Mouse (Mus musculus): Measurements from ENCODE around the gene Pde4a. TPM values are rescaled to one million over a fixed set of nuclear protein-coding genes. Genes with fewer than 3 reads are reported as not detected.
A peak's percentile ranks its signal among the peaks of the same experiment; 100 is the strongest.

Gene Pde4a
- polyA plus RNA-seq, 1 experiment from 2014 or later, result 5.3 TPM

- H3K9me3 ChIP-seq (ENCODE audit: control insufficient read depth, low read length), result no peaks in the 10 kb centered on the region
- peaks cover 36% of the 10 kb centered on the region for H3K4me1 ChIP-seq (ENCODE audit: control insufficient read depth, insufficient read depth, low read length)
- 37% methylated on average over 10 of the region's 10 CpGs for WGBS
- H3K4me2 ChIP-seq (ENCODE audit: low read depth, severe bottlenecking), result peak overlapping the region; percentile 39
- ATAC-seq (ENCODE audit: insufficient number of reproducible peaks, low FRiP score, low TSS enrichment, low read depth), result no peak
- H3K36me3 ChIP-seq (ENCODE audit: control insufficient read depth, insufficient read depth, low read length), result no peaks in the 10 kb centered on the region
- peak overlapping the region; percentile 17; the same call in 1 of the 2 replicates for H3K4me3 ChIP-seq (ENCODE audit: low read depth, low read length)
- H3K9ac ChIP-seq (ENCODE audit: low read length), result peak overlapping the region; percentile 8
- peaks cover 39% of the 10 kb centered on the region for H3K27me3 ChIP-seq (ENCODE audit: control insufficient read depth, insufficient read depth, low read length)
- no peak for DNase-seq (ENCODE audit: low spot score)
- peak overlapping the region; percentile 66; the same call in 1 of the 2 replicates for H3K27ac ChIP-seq (replicated peaks; ENCODE audit: low read depth, low read length)
Observed at GRCm38 (mm10) chr9:21167140-21168097, 1.9 kb downstream of the Pde4a start.

GRCm38 (mm10) chr9:21168161-21169123, 2.9 kb downstream of the Pde4a start:
- peaks cover 36% of the 10 kb centered on the region for H3K4me1 ChIP-seq (ENCODE audit: control insufficient read depth, insufficient read depth, low read length)
- peaks cover 32% of the 10 kb centered on the region for H3K27me3 ChIP-seq (ENCODE audit: control insufficient read depth, insufficient read depth, low read length)
- no peaks in the 10 kb centered on the region for H3K9me3 ChIP-seq (ENCODE audit: control insufficient read depth, low read length)
- H3K4me2 ChIP-seq (ENCODE audit: low read depth, severe bottlenecking), result peak overlapping the region; percentile 39
- peak; percentile 40 for ATAC-seq (ENCODE audit: insufficient number of reproducible peaks, low FRiP score, low TSS enrichment, low read depth)
- peak overlapping the region; percentile 66 for H3K27ac ChIP-seq (replicated peaks; ENCODE audit: low read depth, low read length)
- no peaks in the 10 kb centered on the region for H3K36me3 ChIP-seq (ENCODE audit: control insufficient read depth, insufficient read depth, low read length)
- WGBS, result 6% methylated on average over 30 of the region's 30 CpGs
- H3K9ac ChIP-seq (ENCODE audit: low read length), result peak overlapping the region; percentile 8
- DNase-seq (ENCODE audit: low spot score), result peak; percentile 89
- H3K4me3 ChIP-seq (ENCODE audit: low read depth, low read length), result peak overlapping the region; percentile 17

GRCm38 (mm10) chr9:21169157-21169556, 3.6 kb downstream of the Pde4a start:
- Histone ChIP-seq H3K27ac (replicated peaks; ENCODE audit: low read depth, low read length) (no peak overlapping the region), H3K4me3 (ENCODE audit: low read depth, low read length) (no peak overlapping the region), H3K9me3 (ENCODE audit: control insufficient read depth, low read length) (no peaks in the 10 kb centered on the region), H3K4me1 (ENCODE audit: control insufficient read depth, insufficient read depth, low read length) (peaks cover 36% of the 10 kb centered on the region), H3K27me3 (ENCODE audit: control insufficient read depth, insufficient read depth, low read length) (peaks cover 25% of the 10 kb centered on the region), H3K4me2 (ENCODE audit: low read depth, severe bottlenecking) (no peak overlapping the region), H3K36me3 (ENCODE audit: control insufficient read depth, insufficient read depth, low read length) (no peaks in the 10 kb centered on the region), H3K9ac (ENCODE audit: low read length) (no peak overlapping the region)
- 0 out of 2 replicates have a peak, but pooled peaks have one; percentile 2 for ATAC-seq (ENCODE audit: insufficient number of reproducible peaks, low FRiP score, low TSS enrichment, low read depth)
- no peak for DNase-seq (ENCODE audit: low spot score)
- 71% methylated on average over 1 of the region's 1 CpGs for WGBS

GRCm38 (mm10) chr9:21172364-21172763, 6.8 kb downstream of the Pde4a start:
- Histone ChIP-seq H3K27ac (replicated peaks; ENCODE audit: low read depth, low read length) (no peak overlapping the region), H3K27me3 (ENCODE audit: control insufficient read depth, insufficient read depth, low read length) (no peaks in the 10 kb centered on the region)

GRCm38 (mm10) chr9:21180402-21180801, 14.9 kb downstream of the Pde4a start:
- H3K27me3 ChIP-seq (ENCODE audit: control insufficient read depth, insufficient read depth, low read length), result peaks cover 5% of the 10 kb centered on the region; the same call in 1 of the 2 replicates
- H3K27ac ChIP-seq (replicated peaks; ENCODE audit: low read depth, low read length), result no peak overlapping the region

More at GRCm38 (mm10) chr9:21172364-21172763, 6.8 kb downstream of the Pde4a start:
- H3K4me2 ChIP-seq (ENCODE audit: low read depth, severe bottlenecking), result no peak overlapping the region
- ATAC-seq (ENCODE audit: insufficient number of reproducible peaks, low FRiP score, low TSS enrichment, low read depth), result no peak
- H3K36me3 ChIP-seq (ENCODE audit: control insufficient read depth, insufficient read depth, low read length), result no peaks in the 10 kb centered on the region
- no peak for DNase-seq (ENCODE audit: low spot score)
- H3K9ac ChIP-seq (ENCODE audit: low read length), result no peak overlapping the region
- H3K9me3 ChIP-seq (ENCODE audit: control insufficient read depth, low read length), result no peaks in the 10 kb centered on the region
- H3K4me3 ChIP-seq (ENCODE audit: low read depth, low read length), result no peak overlapping the region
- 82% methylated on average over 6 of the region's 6 CpGs for WGBS
- H3K4me1 ChIP-seq (ENCODE audit: control insufficient read depth, insufficient read depth, low read length), result peaks cover 14% of the 10 kb centered on the region

GRCm38 (mm10) chr9:21180841-21181240, 15.3 kb downstream of the Pde4a start:
- no peak overlapping the region for H3K27ac ChIP-seq (replicated peaks; ENCODE audit: low read depth, low read length)
- H3K4me3 ChIP-seq (ENCODE audit: low read depth, low read length), result no peak overlapping the region
- H3K36me3 ChIP-seq (ENCODE audit: control insufficient read depth, insufficient read depth, low read length), result no peaks in the 10 kb centered on the region
- peaks cover 5% of the 10 kb centered on the region; the same call in 1 of the 2 replicates for H3K27me3 ChIP-seq (ENCODE audit: control insufficient read depth, insufficient read depth, low read length)
- no peak overlapping the region for H3K4me2 ChIP-seq (ENCODE audit: low read depth, severe bottlenecking)
- WGBS, result 54% methylated on average over 1 of the region's 1 CpGs
- ATAC-seq (ENCODE audit: insufficient number of reproducible peaks, low FRiP score, low TSS enrichment, low read depth) (no peak), DNase-seq (ENCODE audit: low spot score) (no peak)
- H3K9me3 ChIP-seq (ENCODE audit: control insufficient read depth, low read length), result no peaks in the 10 kb centered on the region
- H3K9ac ChIP-seq (ENCODE audit: low read length), result no peak overlapping the region
- H3K4me1 ChIP-seq (ENCODE audit: control insufficient read depth, insufficient read depth, low read length), result peaks cover 2% of the 10 kb centered on the region; the same call in 1 of the 2 replicates

More at GRCm38 (mm10) chr9:21180402-21180801, 14.9 kb downstream of the Pde4a start:
- Histone ChIP-seq H3K9me3 (ENCODE audit: control insufficient read depth, low read length) (no peaks in the 10 kb centered on the region), H3K4me3 (ENCODE audit: low read depth, low read length) (no peak overlapping the region), H3K9ac (ENCODE audit: low read length) (no peak overlapping the region), H3K4me2 (ENCODE audit: low read depth, severe bottlenecking) (no peak overlapping the region), H3K36me3 (ENCODE audit: control insufficient read depth, insufficient read depth, low read length) (no peaks in the 10 kb centered on the region), H3K4me1 (ENCODE audit: control insufficient read depth, insufficient read depth, low read length) (peaks cover 2% of the 10 kb centered on the region; the same call in 1 of the 2 replicates)
- DNase-seq (ENCODE audit: low spot score), result no peak
- ATAC-seq (ENCODE audit: insufficient number of reproducible peaks, low FRiP score, low TSS enrichment, low read depth), result no peak
- WGBS, result 49% methylated on average over 4 of the region's 4 CpGs

GRCm38 (mm10) chr9:21181421-21182220, 16.1 kb downstream of the Pde4a start:
- Histone ChIP-seq H3K27me3 (ENCODE audit: control insufficient read depth, insufficient read depth, low read length) (peaks cover 5% of the 10 kb centered on the region; the same call in 1 of the 2 replicates), H3K4me2 (ENCODE audit: low read depth, severe bottlenecking) (peak overlapping the region; percentile 41; the same call in 1 of the 2 replicates), H3K4me3 (ENCODE audit: low read depth, low read length) (peak overlapping the region; percentile 21), H3K27ac (replicated peaks; ENCODE audit: low read depth, low read length) (no peak overlapping the region), H3K4me1 (ENCODE audit: control insufficient read depth, insufficient read depth, low read length) (peaks cover 2% of the 10 kb centered on the region; the same call in 1 of the 2 replicates), H3K9me3 (ENCODE audit: control insufficient read depth, low read length) (no peaks in the 10 kb centered on the region), H3K36me3 (ENCODE audit: control insufficient read depth, insufficient read depth, low read length) (no peaks in the 10 kb centered on the region), H3K9ac (ENCODE audit: low read length) (peak overlapping the region; percentile 17; the same call in 1 of the 2 replicates)
- peak; percentile 49 for DNase-seq (ENCODE audit: low spot score)
- WGBS, result 8% methylated on average over 42 of the region's 48 CpGs
- 0 out of 2 replicates have a peak, but pooled peaks have one; percentile 32 for ATAC-seq (ENCODE audit: insufficient number of reproducible peaks, low FRiP score, low TSS enrichment, low read depth)
